Mouse (Mus musculus) bone marrow macrophage, adult 2 months (primary cell): ENCODE results near the gene Rpl7a. TPM values are rescaled to one million over a fixed set of nuclear protein-coding genes. Genes with fewer than 3 reads are reported as not detected.

Experiments used
- H3K27ac ChIP-seq: 2 replicates; pipeline ENCODE4 v1.5.1; 2012; ENCODE audit warnings: low read depth, low read length; ENCODE audit not compliant: insufficient read depth
- H3K4me1 ChIP-seq: 2 replicates; pipeline ENCODE4 v1.6.1; 2012; ENCODE audit warnings: low read length; ENCODE audit not compliant: control insufficient read depth, insufficient read depth
- H3K4me3 ChIP-seq: 2 replicates; pipeline ENCODE4 v1.5.1; 2012; ENCODE audit warnings: mild to moderate bottlenecking, low read length, moderate library complexity; ENCODE audit not compliant: insufficient read depth
- CTCF ChIP-seq: IDR thresholded peaks from 2 replicates; pipeline ENCODE4 v1.5.1; 2012; ENCODE audit warnings: low read depth, mild to moderate bottlenecking, low read length, moderate library complexity
- POLR2A ChIP-seq: IDR thresholded peaks from 2 replicates; pipeline ENCODE4 v1.6.1; 2012; ENCODE audit warnings: mild to moderate bottlenecking, low read depth, low read length, borderline replicate concordance
- polyA plus RNA-seq: library from polyadenylated mRNA; stranded (reverse); fragments of >200 nt; gene quantifications from 2 replicates; pipeline ENCODE4 v1.2.4, GENCODE M21; 2012; ENCODE audit not compliant: missing spikeins, insufficient read depth, insufficient read length

The Rpl7a gene
- polyA plus RNA-seq, 1 experiment = 400 TPM

GRCm38 (mm10) chr2:26902467-26903220, 7.9 kb upstream of the Rpl7a start, which contains the start of gene Surf6:
Surf6 (minus strand) TSS chr2:26902879.
- Histone ChIP-seq H3K4me3 (peak within 1 kb of the TSS; percentile 98), H3K27ac (peak within 1 kb of the TSS; percentile 66), H3K4me1 (peaks cover 12% of the 10 kb centered on the region)
- TF ChIP-seq CTCF (no peak), POLR2A (no peak)

GRCm38 (mm10) chr2:26903311-26903710, 7.3 kb upstream of the Rpl7a start:
- no peak for TF ChIP-seq CTCF
- TF ChIP-seq POLR2A = no peak

GRCm38 (mm10) chr2:26905936-26906335, 4.6 kb upstream of the Rpl7a start:
- Histone ChIP-seq H3K4me1 (peaks cover 18% of the 10 kb centered on the region), H3K4me3 (no peak overlapping the region), H3K27ac (no peak overlapping the region)
- no peak for TF ChIP-seq CTCF
- TF ChIP-seq POLR2A = no peak

More at GRCm38 (mm10) chr2:26903311-26903710, 7.3 kb upstream of the Rpl7a start:
- peak overlapping the region; percentile 98 for H3K4me3 ChIP-seq
- H3K27ac ChIP-seq = peak overlapping the region; percentile 58
- H3K4me1 ChIP-seq = peaks cover 13% of the 10 kb centered on the region

GRCm38 (mm10) chr2:26906431-26906830, 4.1 kb upstream of the Rpl7a start:
- Histone ChIP-seq H3K27ac (no peak overlapping the region), H3K4me1 (peaks cover 14% of the 10 kb centered on the region), H3K4me3 (no peak overlapping the region)
- no peak for TF ChIP-seq POLR2A
- no peak for TF ChIP-seq CTCF

GRCm38 (mm10) chr2:26907109-26907508, 3.5 kb upstream of the Rpl7a start:
- no peak overlapping the region for H3K27ac ChIP-seq
- H3K4me3 ChIP-seq = no peak overlapping the region
- H3K4me1 ChIP-seq = peaks cover 14% of the 10 kb centered on the region
- TF ChIP-seq CTCF = peak; percentile 76
- no peak for TF ChIP-seq POLR2A

GRCm38 (mm10) chr2:26908710-26909386, 1.7 kb upstream of the Rpl7a start:
- H3K4me1 ChIP-seq = peaks cover 14% of the 10 kb centered on the region
- H3K4me3 ChIP-seq = peak overlapping the region; percentile 90
- TF ChIP-seq CTCF = no peak
- no peak for TF ChIP-seq POLR2A
- no peak overlapping the region for H3K27ac ChIP-seq

- H3K4me3 ChIP-seq = peak overlapping the region; percentile 90
- TF ChIP-seq CTCF (no peak), POLR2A (no peak)
- peaks cover 14% of the 10 kb centered on the region for H3K4me1 ChIP-seq
- H3K27ac ChIP-seq = peak overlapping the region; percentile 49
Measured at GRCm38 (mm10) chr2:26909387-26909784, 1.2 kb upstream of the Rpl7a start.

GRCm38 (mm10) chr2:26910994-26911765, 616 bp downstream of the Rpl7a start:
- Histone ChIP-seq H3K4me1 (peaks cover 17% of the 10 kb centered on the region), H3K4me3 (peak overlapping the region; percentile 83), H3K27ac (peak overlapping the region; percentile 80)
- no peak for TF ChIP-seq CTCF
- no peak for TF ChIP-seq POLR2A

- Histone ChIP-seq H3K27ac (no peak overlapping the region), H3K4me1 (peaks cover 16% of the 10 kb centered on the region)
Measured at GRCm38 (mm10) chr2:26912253-26912770, 1.7 kb downstream of the Rpl7a start.

More at GRCm38 (mm10) chr2:26912253-26912770, 1.7 kb downstream of the Rpl7a start:
- TF ChIP-seq CTCF (no peak), POLR2A (no peak)
- H3K4me3 ChIP-seq = peak overlapping the region; percentile 83
